Mouse (Mus musculus) MEL (cell line): ENCODE data around the gene Gm11444. TPM values are rescaled to one million over a fixed set of nuclear protein-coding genes. Genes with fewer than 3 reads are reported as not detected.
A peak's percentile ranks its signal among the peaks of the same experiment; 100 is the strongest.

Experiments used
- DNase-seq: peaks from one replicate; pipeline ENCODE4 v3.0.0; 2011; ENCODE audit warnings: low read depth, low spot score
- H3K27ac ChIP-seq: 2 replicates; pipeline ENCODE4 v1.5.1; 2012; ENCODE audit warnings: low read depth, mild to moderate bottlenecking, control low read depth, low read length, moderate library complexity; ENCODE audit not compliant: control insufficient read depth
- H3K27me3 ChIP-seq, 2 experiments: fragments of 150-350 bp in 1 of 2; sonication (generic) in 1 of 2; 2 replicates each; pipeline ENCODE4 v1.6.1; 2012; ENCODE audit warnings: low read length in 2 of 2, mild to moderate bottlenecking in 2 of 2, improper control_type of control experiment in 1 of 2, moderate library complexity in 1 of 2; ENCODE audit not compliant: insufficient read depth in 2 of 2, control insufficient read depth in 1 of 2
- H3K36me3 ChIP-seq, 2 experiments: 2 replicates each; pipeline ENCODE4 v1.6.1; 2012 to 2014; ENCODE audit warnings: low read length in 2 of 2, improper control_type of control experiment in 1 of 2, inconsistent platforms in 1 of 2, mild to moderate bottlenecking in 1 of 2; ENCODE audit not compliant: insufficient read depth in 2 of 2, control insufficient read depth in 1 of 2
- H3K4me1 ChIP-seq, 2 experiments: fragments of 150-350 bp in 1 of 2; sonication (generic) in 1 of 2; 2 replicates each; pipeline ENCODE4 v1.6.1; 2012; ENCODE audit warnings: low read length in 2 of 2, improper control_type of control experiment in 1 of 2, mild to moderate bottlenecking in 1 of 2; ENCODE audit not compliant: insufficient read depth in 2 of 2, control insufficient read depth in 1 of 2
- H3K4me3 ChIP-seq, 2 experiments: fragments of 150-350 bp in 1 of 2; sonication (generic) in 1 of 2; 2 replicates each; pipeline ENCODE4 v1.5.1; 2012; ENCODE audit warnings: low read depth in 2 of 2, low read length in 2 of 2, mild to moderate bottlenecking in 2 of 2, moderate library complexity in 2 of 2, control low read depth in 1 of 2, improper control_type of control experiment in 1 of 2; ENCODE audit not compliant: control insufficient read depth in 1 of 2, insufficient read depth in 1 of 2
- H3K79me2 ChIP-seq: 2 replicates; pipeline ENCODE4 v1.6.1; 2012; ENCODE audit warnings: mild to moderate bottlenecking, low read length, moderate library complexity; ENCODE audit not compliant: control insufficient read depth, poor library complexity, insufficient read depth
- H3K9ac ChIP-seq: 2 replicates; pipeline ENCODE4 v1.6.1; 2012; ENCODE audit warnings: low read depth, mild to moderate bottlenecking, control low read depth, low read length, moderate library complexity; ENCODE audit not compliant: control insufficient read depth, poor library complexity, severe bottlenecking
- H3K9me3 ChIP-seq: fragments of 150-350 bp; sonication (generic); replicated peaks from 2 replicates; pipeline ENCODE4 v1.6.1; 2012; ENCODE audit warnings: mild to moderate bottlenecking, low read length, improper control_type of control experiment, moderate library complexity; ENCODE audit not compliant: insufficient read depth
- BHLHE40 ChIP-seq: IDR thresholded peaks from 2 replicates; pipeline ENCODE4 v1.6.1; 2012; ENCODE audit warnings: low read depth, mild to moderate bottlenecking, inconsistent platforms, low read length, improper control_type of control experiment, borderline replicate concordance
- CHD2 ChIP-seq: IDR thresholded peaks from 2 replicates; pipeline ENCODE4 v1.6.1; 2011; ENCODE audit warnings: low read length, improper control_type of control experiment
- E2F4 ChIP-seq: IDR thresholded peaks from 2 replicates; pipeline ENCODE4 v1.6.1; 2011; ENCODE audit warnings: low read depth, low read length, improper control_type of control experiment, borderline replicate concordance
- ELF1 ChIP-seq: IDR thresholded peaks from 2 replicates; pipeline ENCODE4 v1.6.1; 2014; ENCODE audit warnings: low read depth, mild to moderate bottlenecking, inconsistent platforms, low read length, improper control_type of control experiment, moderate library complexity
- EP300 ChIP-seq, 2 experiments: IDR thresholded peaks; 2 replicates each; pipeline ENCODE4 v1.6.1; 2011; ENCODE audit warnings: improper control_type of control experiment in 2 of 2, low read length in 2 of 2, low read depth in 1 of 2, mild to moderate bottlenecking in 1 of 2
- ETS1 ChIP-seq: IDR thresholded peaks from 2 replicates; pipeline ENCODE4 v1.6.1; 2012; ENCODE audit warnings: low read depth, mild to moderate bottlenecking, inconsistent platforms, low read length, improper control_type of control experiment, moderate library complexity
- GATA1 ChIP-seq: IDR thresholded peaks from 2 replicates; pipeline ENCODE4 v1.6.1; 2011; ENCODE audit warnings: low read depth, low read length, improper control_type of control experiment
- JUND ChIP-seq: IDR thresholded peaks from 2 replicates; pipeline ENCODE4 v1.6.1; 2011; ENCODE audit warnings: low read depth, mild to moderate bottlenecking, improper control_type of control experiment, low read length
- MAX ChIP-seq: IDR thresholded peaks from 2 replicates; pipeline ENCODE4 v1.6.1; 2011; ENCODE audit warnings: low read length, improper control_type of control experiment
- MAZ ChIP-seq: IDR thresholded peaks from 2 replicates; pipeline ENCODE4 v1.6.1; 2012; ENCODE audit warnings: low read depth, mild to moderate bottlenecking, inconsistent platforms, low read length, improper control_type of control experiment
- MYB ChIP-seq: IDR thresholded peaks from 2 replicates; pipeline ENCODE4 v1.6.1; 2011; ENCODE audit warnings: mild to moderate bottlenecking, low read depth, low read length, improper control_type of control experiment
- POLR2AphosphoS5 ChIP-seq: IDR thresholded peaks from 2 replicates; pipeline ENCODE4 v1.6.1; 2012; ENCODE audit warnings: low read depth, borderline replicate concordance, mild to moderate bottlenecking, inconsistent platforms, low read length, moderate library complexity, mixed read lengths
- TAL1 ChIP-seq: IDR thresholded peaks from 2 replicates; pipeline ENCODE4 v1.6.1; 2012; ENCODE audit warnings: mild to moderate bottlenecking, inconsistent platforms, low read length, moderate library complexity, mixed read lengths
- TCF12 ChIP-seq: IDR thresholded peaks from 2 replicates; pipeline ENCODE4 v1.6.1; 2014; ENCODE audit warnings: low read depth, mild to moderate bottlenecking, inconsistent platforms, low read length, improper control_type of control experiment, moderate library complexity
- USF1 ChIP-seq: IDR thresholded peaks from 2 replicates; pipeline ENCODE4 v1.6.1; 2014; ENCODE audit warnings: low read depth, mild to moderate bottlenecking, inconsistent platforms, low read length, improper control_type of control experiment, moderate library complexity
- USF2 ChIP-seq, 2 experiments: IDR thresholded peaks; 2 replicates each; pipeline ENCODE4 v1.6.1; 2011 to 2012; ENCODE audit warnings: improper control_type of control experiment in 2 of 2, low read length in 2 of 2, borderline replicate concordance in 1 of 2, inconsistent platforms in 1 of 2, low read depth in 1 of 2, mild to moderate bottlenecking in 1 of 2; ENCODE audit not compliant: insufficient read depth in 1 of 2
- polyA plus RNA-seq, 2 experiments: library from polyadenylated mRNA; stranded (reverse) in 1 of 2; unstranded in 1 of 2; fragments of >175 nt in 1 of 2; fragments of >200 nt in 1 of 2; gene quantifications; 2 replicates each; pipeline versions ENCODE4 v1.2.1 to v1.2.4; 2012; ENCODE audit warnings: low replicate concordance in 2 of 2, low read depth in 1 of 2; ENCODE audit not compliant: insufficient read length in 2 of 2, insufficient read depth in 1 of 2, missing spikeins in 1 of 2
- total RNA-seq: library from RNA; depleted of rRNA; stranded (reverse); fragments of 300-350 nt; gene quantifications from 2 replicates; pipeline ENCODE4 v1.2.3, GENCODE M21; 2012

Gene Gm11444
- total and polyA plus RNA-seq, 3 experiments = 0.21 TPM; not detected in 2

DNA sequence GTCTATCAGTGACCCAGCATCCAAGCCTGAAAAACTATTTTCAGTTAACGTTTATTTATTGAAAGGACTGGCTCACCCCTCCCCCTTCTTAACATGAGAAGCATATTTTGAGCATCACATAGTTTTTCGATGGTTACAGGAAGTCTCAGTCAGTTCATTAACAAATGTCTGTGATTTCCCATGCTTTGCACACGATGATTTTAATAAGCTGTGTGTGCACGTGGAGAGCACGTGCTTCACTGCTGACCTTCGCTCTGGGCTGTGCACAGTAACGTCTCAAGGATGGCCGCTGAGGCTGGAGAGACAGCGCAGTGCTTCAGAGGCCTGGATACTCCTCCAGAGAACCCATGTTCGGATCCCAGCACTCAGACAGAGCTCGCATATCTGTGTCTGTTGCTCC is 42.8 kb downstream of the Gm11444 start:
- no peak for DNase-seq
- Histone ChIP-seq H3K4me1 (peaks cover 5 to 11% of the 10 kb centered on the region in 2 experiments), H3K9me3 (no peaks in the 10 kb centered on the region)
- TF ChIP-seq E2F4 = no peak
- TF ChIP-seq CHD2 = no peak
- TF ChIP-seq, all 39 proteins: peak for 0
- Histone ChIP-seq H3K27me3 (no peaks in the 10 kb centered on the region), H3K27ac (no peak overlapping the region), H3K36me3 (peaks cover 0 to 9% of the 10 kb centered on the region in 2 experiments; a peak in 2 of 4 replicates), H3K4me3 (no peak overlapping the region), H3K79me2 (no peaks in the 10 kb centered on the region), H3K9ac (no peak overlapping the region)

DNA sequence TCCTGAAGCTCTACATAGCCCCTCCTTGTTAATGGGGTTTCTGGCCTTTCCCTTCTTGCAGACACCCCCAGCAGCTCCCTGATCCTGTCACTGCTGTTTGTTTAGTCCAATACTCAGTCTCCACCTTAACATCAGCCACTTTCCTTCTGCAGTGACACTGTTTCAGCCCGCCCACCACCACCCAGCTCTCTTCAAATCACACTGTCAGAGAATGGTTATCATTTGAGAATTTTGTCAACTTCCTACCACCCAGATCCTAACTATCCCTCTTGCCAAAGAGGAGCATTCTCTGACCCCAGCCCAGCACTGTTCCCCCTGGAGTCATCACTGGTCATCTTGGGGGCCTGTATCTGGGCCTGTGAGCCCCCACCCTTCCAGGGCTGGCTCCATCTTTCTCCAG is 44.4 kb downstream of the Gm11444 start:
- Histone ChIP-seq H3K79me2 (no peaks in the 10 kb centered on the region), H3K27ac (no peak overlapping the region), H3K4me1 (peaks cover 5 to 11% of the 10 kb centered on the region in 2 experiments), H3K27me3 (no peaks in the 10 kb centered on the region), H3K9me3 (no peaks in the 10 kb centered on the region), H3K4me3 (no peak overlapping the region), H3K36me3 (peaks cover 0 to 9% of the 10 kb centered on the region in 2 experiments; a peak in 2 of 4 replicates), H3K9ac (no peak overlapping the region)
- DNase-seq = no peak
- TF ChIP-seq MYB (no peak), POLR2AphosphoS5 (no peak), ELF1 (no peak)

DNA sequence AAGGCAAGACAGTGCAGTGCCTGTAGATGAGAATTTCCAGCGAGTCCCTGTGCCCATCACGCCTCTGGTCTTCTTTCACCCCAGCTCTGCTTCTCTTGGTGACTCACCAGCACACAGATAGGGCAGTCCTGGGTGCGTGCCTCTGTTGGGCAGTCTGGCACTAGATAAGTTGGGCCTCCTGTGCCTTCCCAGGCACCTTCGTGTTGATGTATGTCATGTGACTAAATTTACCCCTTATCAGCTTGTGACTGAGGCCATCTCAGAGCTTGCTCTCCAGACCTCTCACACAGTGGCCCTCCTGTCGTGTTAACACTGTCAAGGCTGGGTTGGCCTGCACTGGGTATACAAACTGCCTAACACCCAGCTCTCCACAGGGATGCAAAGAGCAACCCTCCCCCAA is 46.1 kb downstream of the Gm11444 start:
- H3K4me1 ChIP-seq = peaks cover 5 to 11% of the 10 kb centered on the region in 2 experiments
- H3K36me3 ChIP-seq = peaks cover 0 to 9% of the 10 kb centered on the region in 2 experiments; a peak in 2 of 4 replicates
- TF ChIP-seq JUND = no peak
- TF ChIP-seq EP300 (IDR thresholded peaks at IDR 0.05; ENCODE audit: low read depth in 1 of 2, low read length in 2 of 2) = peak; percentile 49 to 50
- peak; percentile 48 for TF ChIP-seq TAL1
- TF ChIP-seq ETS1 = no peak
- TF ChIP-seq USF2 (IDR thresholded peaks at IDR 0.05; ENCODE audit: borderline replicate concordance in 1 of 2, insufficient read depth in 1 of 2, low read depth in 1 of 2, low read length in 2 of 2) = peak; percentile 25 to 33; a peak in 1 of 4 replicates
- TF ChIP-seq GATA1 = peak; percentile 58
- TF ChIP-seq MAX = peak; percentile 51; the same call in 1 of the 2 replicates
- TF ChIP-seq USF1 = peak; percentile 87
- peak; percentile 59; the same call in 1 of the 2 replicates for TF ChIP-seq BHLHE40
- TF ChIP-seq TCF12 = 0 out of 2 replicates have a peak, but pooled peaks have one; percentile 23
- TF ChIP-seq MAZ = no peak
- no peak overlapping the region for H3K9ac ChIP-seq
- DNase-seq = peak; percentile 79
- H3K27ac ChIP-seq = no peak overlapping the region
- H3K79me2 ChIP-seq = no peaks in the 10 kb centered on the region
- H3K9me3 ChIP-seq = no peaks in the 10 kb centered on the region
- H3K27me3 ChIP-seq = no peaks in the 10 kb centered on the region
- no peak overlapping the region for H3K4me3 ChIP-seq
